Mouse (Mus musculus) gastrocnemius, postnatal 14 days (tissue): ENCODE measurements around the gene Sult6b2. TPM values are rescaled to one million over a fixed set of nuclear protein-coding genes. Genes with fewer than 3 reads are reported as not detected.

Experiments used
- DNase-seq: peaks from one replicate; pipeline ENCODE4 v3.0.0; 2021; ENCODE audit warnings: mixed read lengths
- intact Hi-C: fragments of 180-260 bp; cut with DNase I; formaldehyde crosslinking; loops from one replicate; pipeline ENCODE4 v1.15.1; 2025; ENCODE audit warnings: low total_unique reads
- total RNA-seq, 2 experiments: library from RNA; stranded (reverse); gene quantifications; 2 replicates each; pipeline ENCODE4 v1.2.3; 2021

Gene Sult6b2
- total RNA-seq, 2 experiments from 2014 or later, result not detected

- intact Hi-C loops, result loop anchor here (10.0 kb wide), 1 partner anchor 179 kb away; the partner anchor contains the start of gene St8sia1
- no peak for DNase-seq
Observed at GRCm38 (mm10) chr6:142785343-142785742, 19.0 kb downstream of the Sult6b2 start.

GRCm38 (mm10) chr6:142781286-142781685, 23.0 kb downstream of the Sult6b2 start:
- no peak for DNase-seq
- intact Hi-C loops, result loop anchor here (10.0 kb wide), 1 partner anchor 184 kb away; the partner anchor contains the start of gene St8sia1

GRCm38 (mm10) chr6:142780574-142781033, 23.7 kb downstream of the Sult6b2 start:
- intact Hi-C loops, result loop anchor here (10.0 kb wide), 1 partner anchor 184 kb away; the partner anchor contains the start of gene St8sia1
- DNase-seq, result no peak

- no peak for DNase-seq
- intact Hi-C loops, result loop anchor here (1.0 to 10.0 kb wide), 2 partner anchors 34 to 185 kb away; partner anchors contain the start of gene St8sia1
Observed at GRCm38 (mm10) chr6:142779812-142780573, 24.3 kb downstream of the Sult6b2 start.

- intact Hi-C loops, result loop anchor here (1.0 kb wide), 1 partner anchor 35 kb away; no protein-coding TSS in a partner anchor
- DNase-seq, result no peak
Observed at GRCm38 (mm10) chr6:142779045-142779811, 25.1 kb downstream of the Sult6b2 start.

GRCm38 (mm10) chr6:142776935-142777334, 27.4 kb downstream of the Sult6b2 start:
- intact Hi-C loops, result no loop called here
- DNase-seq, result no peak

GRCm38 (mm10) chr6:142773566-142773965, 30.7 kb downstream of the Sult6b2 start:
- no peak for DNase-seq
- intact Hi-C loops, result no loop called here

GRCm38 (mm10) chr6:142771643-142772042, 32.7 kb downstream of the Sult6b2 start:
- no peak for DNase-seq
- intact Hi-C loops, result no loop called here

- no peak for DNase-seq
- intact Hi-C loops, result no loop called here
Observed at GRCm38 (mm10) chr6:142769896-142770295, 34.4 kb downstream of the Sult6b2 start.

GRCm38 (mm10) chr6:142767305-142767704, 37.0 kb downstream of the Sult6b2 start:
- no peak for DNase-seq
- intact Hi-C loops, result no loop called here

GRCm38 (mm10) chr6:142764933-142765332, 39.4 kb downstream of the Sult6b2 start:
- intact Hi-C loops, result no loop called here
- DNase-seq, result no peak

GRCm38 (mm10) chr6:142759633-142760032, 44.7 kb downstream of the Sult6b2 start:
- intact Hi-C loops, result no loop called here
- no peak for DNase-seq

GRCm38 (mm10) chr6:142758562-142758961, 45.7 kb downstream of the Sult6b2 start:
- no peak for DNase-seq
- intact Hi-C loops, result no loop called here

- intact Hi-C loops, result no loop called here
- DNase-seq, result no peak
Observed at GRCm38 (mm10) chr6:142757976-142758375, 46.3 kb downstream of the Sult6b2 start.

GRCm38 (mm10) chr6:142757334-142757965, 46.9 kb downstream of the Sult6b2 start:
- intact Hi-C loops, result no loop called here
- DNase-seq, result no peak

GRCm38 (mm10) chr6:142756507-142757333, 47.6 kb downstream of the Sult6b2 start, which contains the start of gene Cmas:
Gene Cmas, plus strand, starts transcription at chr6:142756686.
- intact Hi-C loops, result no loop called here
- DNase-seq, result peak; percentile 89

GRCm38 (mm10) chr6:142752331-142753246, 51.7 kb downstream of the Sult6b2 start:
- intact Hi-C loops, result no loop called here
- no peak for DNase-seq

- intact Hi-C loops, result no loop called here
- DNase-seq, result no peak
Observed at GRCm38 (mm10) chr6:142751365-142751764, 52.9 kb downstream of the Sult6b2 start.
